Mouse (Mus musculus): ENCODE measurements around the gene Gm853.
A peak's percentile ranks its signal among the peaks of the same experiment; 100 is the strongest.

- TF ChIP-seq EP300 (IDR thresholded peaks at IDR 0.05) (peak; percentile 94), CTCF (IDR thresholded peaks at IDR 0.05) (no peak)
These were observed 45.1 kb downstream of the Gm853 start for GRCm38 (mm10) chr4:130177087-130177486.

All from lung, postnatal 0 days (tissue).